Mouse (Mus musculus): ENCODE results near the gene Fam234a. TPM values are rescaled to one million over a fixed set of nuclear protein-coding genes. Genes with fewer than 3 reads are reported as not detected.
A peak's percentile ranks its signal among the peaks of the same experiment; 100 is the strongest.
"Not testable (repeated sequence)": the region's sequence is repeated elsewhere in the genome, so short reads cannot be mapped to it uniquely, and the experiment has no call there.

The Fam234a gene
- total and polyA plus RNA-seq, 2 experiments from 2014 or later = 55.6 to 55.7 TPM

GRCm38 (mm10) chr17:26201998-26202397 lies 42.0 kb downstream of the Fam234a start:
- no peaks in the 10 kb centered on the region for H3K9me3 ChIP-seq (replicated peaks; ENCODE audit: control insufficient read depth, low read length)
- H3K27ac ChIP-seq (ENCODE audit: low read depth) = no peak overlapping the region
- H3K9ac ChIP-seq (replicated peaks; ENCODE audit: low read depth, low read length) = no peak overlapping the region
- H3K4me1 ChIP-seq (ENCODE audit: control insufficient read depth, insufficient read depth) = peaks cover 14% of the 10 kb centered on the region
- no peak for DNase-seq (ENCODE audit: low spot score)
- no peaks in the 10 kb centered on the region; the same call in 1 of the 2 replicates for H3K36me3 ChIP-seq (replicated peaks; ENCODE audit: control insufficient read depth, insufficient read depth, low read length)
- ATAC-seq (ENCODE audit: insufficient read depth, low read depth) = no peak
- peaks cover 50% of the 10 kb centered on the region for H3K27me3 ChIP-seq (ENCODE audit: control insufficient read depth, insufficient read depth, low read length)
- H3K4me2 ChIP-seq (ENCODE audit: low read depth, low read length) = no peak overlapping the region
- no peak overlapping the region for H3K4me3 ChIP-seq (ENCODE audit: low read depth, low read length)
- no peak for TF ChIP-seq CTCF (IDR thresholded peaks at IDR 0.05; ENCODE audit: low read depth)
- no peak for TF ChIP-seq EP300 (IDR thresholded peaks at IDR 0.05; ENCODE audit: low read depth)

- Histone ChIP-seq H3K36me3 (replicated peaks; ENCODE audit: control insufficient read depth, insufficient read depth, low read length) (peaks cover 3% of the 10 kb centered on the region; the same call in 1 of the 2 replicates), H3K4me2 (ENCODE audit: low read depth, low read length) (peak overlapping the region; percentile 76), H3K9ac (replicated peaks; ENCODE audit: low read depth, low read length) (peak overlapping the region; percentile 52), H3K9me3 (replicated peaks; ENCODE audit: control insufficient read depth, low read length) (no peaks in the 10 kb centered on the region), H3K4me1 (ENCODE audit: control insufficient read depth, insufficient read depth) (peaks cover 14% of the 10 kb centered on the region), H3K27ac (ENCODE audit: low read depth) (no peak overlapping the region), H3K27me3 (ENCODE audit: control insufficient read depth, insufficient read depth, low read length) (peaks cover 50% of the 10 kb centered on the region), H3K4me3 (ENCODE audit: low read depth, low read length) (peak overlapping the region; percentile 46)
- no peak for DNase-seq (ENCODE audit: low spot score)
- under 1% methylated on average over 83 of the region's 92 CpGs for WGBS
- no peak for TF ChIP-seq EP300 (IDR thresholded peaks at IDR 0.05; ENCODE audit: low read depth)
- TF ChIP-seq CTCF (IDR thresholded peaks at IDR 0.05; ENCODE audit: low read depth) = no peak
- ATAC-seq (ENCODE audit: insufficient read depth, low read depth) = peak; percentile 27; the same call in 1 of the 2 replicates
These were observed 43.0 kb downstream of the Fam234a start for GRCm38 (mm10) chr17:26200831-26201705.

- no peak for DNase-seq (ENCODE audit: low spot score)
- TF ChIP-seq CTCF (IDR thresholded peaks at IDR 0.05; ENCODE audit: low read depth) = no peak
- TF ChIP-seq EP300 (IDR thresholded peaks at IDR 0.05; ENCODE audit: low read depth) = no peak
These were observed 45.1 kb downstream of the Fam234a start, which contains the start of gene Pdia2 for GRCm38 (mm10) chr17:26198892-26199291. Pdia2 (minus strand) TSS chr17:26199087.

GRCm38 (mm10) chr17:26192481-26193190 lies 51.4 kb downstream of the Fam234a start:
- no peak overlapping the region for H3K4me3 ChIP-seq (ENCODE audit: low read depth, low read length)
- DNase-seq (ENCODE audit: low spot score) (no peak), ATAC-seq (ENCODE audit: insufficient read depth, low read depth) (no peak)
- H3K4me1 ChIP-seq (ENCODE audit: control insufficient read depth, insufficient read depth) = no peaks in the 10 kb centered on the region
- TF ChIP-seq EP300 (IDR thresholded peaks at IDR 0.05; ENCODE audit: low read depth) = no peak
- TF ChIP-seq CTCF (IDR thresholded peaks at IDR 0.05; ENCODE audit: low read depth) = no peak
- WGBS = 95% methylated on average over 15 of the region's 15 CpGs
- no peaks in the 10 kb centered on the region for H3K9me3 ChIP-seq (replicated peaks; ENCODE audit: control insufficient read depth, low read length)
- H3K36me3 ChIP-seq (replicated peaks; ENCODE audit: control insufficient read depth, insufficient read depth, low read length) = peaks cover 78% of the 10 kb centered on the region
- H3K27me3 ChIP-seq (ENCODE audit: control insufficient read depth, insufficient read depth, low read length) = no peaks in the 10 kb centered on the region
- no peak overlapping the region for H3K27ac ChIP-seq (ENCODE audit: low read depth)
- H3K4me2 ChIP-seq (ENCODE audit: low read depth, low read length) = no peak overlapping the region
- no peak overlapping the region for H3K9ac ChIP-seq (replicated peaks; ENCODE audit: low read depth, low read length)

More at GRCm38 (mm10) chr17:26198892-26199291, 45.1 kb downstream of the Fam234a start, which contains the start of gene Pdia2:
- no peak within 1 kb of the TSS for H3K9ac ChIP-seq (replicated peaks; ENCODE audit: low read depth, low read length)
- 44% methylated on average over 4 of the region's 4 CpGs for WGBS
- H3K4me2 ChIP-seq (ENCODE audit: low read depth, low read length) = no peak within 1 kb of the TSS
- H3K9me3 ChIP-seq (replicated peaks; ENCODE audit: control insufficient read depth, low read length) = no peaks in the 10 kb centered on the region
- ATAC-seq (ENCODE audit: insufficient read depth, low read depth) = no peak
- peaks cover 19% of the 10 kb centered on the region for H3K36me3 ChIP-seq (replicated peaks; ENCODE audit: control insufficient read depth, insufficient read depth, low read length)
- H3K27me3 ChIP-seq (ENCODE audit: control insufficient read depth, insufficient read depth, low read length) = peaks cover 41% of the 10 kb centered on the region
- no peak within 1 kb of the TSS for H3K4me3 ChIP-seq (ENCODE audit: low read depth, low read length)
- peaks cover 14% of the 10 kb centered on the region for H3K4me1 ChIP-seq (ENCODE audit: control insufficient read depth, insufficient read depth)
- no peak within 1 kb of the TSS for H3K27ac ChIP-seq (ENCODE audit: low read depth)

GRCm38 (mm10) chr17:26191486-26191885 lies 52.6 kb downstream of the Fam234a start:
- H3K27me3 ChIP-seq (ENCODE audit: control insufficient read depth, insufficient read depth, low read length); H3K4me2 ChIP-seq (ENCODE audit: low read depth, low read length); ATAC-seq (ENCODE audit: insufficient read depth, low read depth); H3K9ac ChIP-seq (replicated peaks; ENCODE audit: low read depth, low read length); DNase-seq (ENCODE audit: low spot score); H3K9me3 ChIP-seq (replicated peaks; ENCODE audit: control insufficient read depth, low read length); H3K4me3 ChIP-seq (ENCODE audit: low read depth, low read length); H3K4me1 ChIP-seq (ENCODE audit: control insufficient read depth, insufficient read depth); H3K27ac ChIP-seq (ENCODE audit: low read depth): not testable (repeated sequence)
- H3K36me3 ChIP-seq (replicated peaks; ENCODE audit: control insufficient read depth, insufficient read depth, low read length) = peaks cover 86% of the 10 kb centered on the region
- WGBS = 91% methylated on average over 7 of the region's 7 CpGs
